Mouse (Mus musculus) left cerebral cortex, adult 18-20 months (tissue): ENCODE data around the gene Psmc6. TPM values are rescaled to one million over a fixed set of nuclear protein-coding genes. Genes with fewer than 3 reads are reported as not detected.

Experiments
- DNase-seq, 2 experiments: peaks; one replicate each; pipeline ENCODE4 v3.0.0; 2021 to 2022; ENCODE audit warnings: low spot score in 2 of 2, mixed read lengths in 1 of 2
- long read RNA-seq, 2 experiments: library from polyadenylated mRNA; stranded (forward); transcript quantifications; one replicate each; pipeline ENCODE4 v2.0.0; 2021
- total RNA-seq, 2 experiments: library from RNA; stranded (reverse); gene quantifications; 2 replicates each; pipeline ENCODE4 v1.2.3; 2021

Gene Psmc6
- total RNA-seq: 10 to 100 TPM; 89.8 to 93.3 TPM
- long read RNA-seq, experiment 1, transcript Psmc6-201 (14 exons, 2,234 nt): major isoform, 120 of 135 reads
- long read RNA-seq, experiment 1, partial matches to known transcripts: 5 of 135 reads
- long read RNA-seq, experiment 1, other reads (novel, unspliced or antisense): 10 of 135 reads
- long read RNA-seq, experiment 2, transcript Psmc6-201 (14 exons, 2,234 nt): major isoform, 80 of 92 reads
- long read RNA-seq, experiment 2, partial matches to known transcripts: 6 of 92 reads
- long read RNA-seq, experiment 2, other reads (novel, unspliced or antisense): 6 of 92 reads

GRCm38 (mm10) chr14:45329589-45330181, at the start of gene Psmc6:
Gene Psmc6 (plus strand): TSS chr14:45329788.
- peak; percentile 83 to 91 for DNase-seq

GRCm38 (mm10) chr14:45282066-45282465, 47.5 kb upstream of the Psmc6 start:
- DNase-seq: no peak

- no peak for DNase-seq
Observed at GRCm38 (mm10) chr14:45291608-45292007, 38.0 kb upstream of the Psmc6 start.

GRCm38 (mm10) chr14:45303939-45304338, 25.6 kb upstream of the Psmc6 start:
- DNase-seq: no peak

- DNase-seq: no peak
Observed at GRCm38 (mm10) chr14:45304389-45304788, 25.2 kb upstream of the Psmc6 start.

GRCm38 (mm10) chr14:45305852-45306251, 23.7 kb upstream of the Psmc6 start:
- DNase-seq: no peak

- no peak for DNase-seq
Observed at GRCm38 (mm10) chr14:45307630-45308328, 21.8 kb upstream of the Psmc6 start.

GRCm38 (mm10) chr14:45309646-45310045, 19.9 kb upstream of the Psmc6 start:
- DNase-seq: no peak

GRCm38 (mm10) chr14:45310101-45310500, 19.5 kb upstream of the Psmc6 start:
- no peak for DNase-seq

GRCm38 (mm10) chr14:45316927-45317326, 12.7 kb upstream of the Psmc6 start:
- no peak for DNase-seq

GRCm38 (mm10) chr14:45317921-45318411, 11.6 kb upstream of the Psmc6 start:
- DNase-seq: no peak

GRCm38 (mm10) chr14:45318426-45319236, 11.0 kb upstream of the Psmc6 start, which contains the start of gene Ero1l:
Gene Ero1l (minus strand): TSS chr14:45318771.
- DNase-seq: peak; percentile 75 to 89

GRCm38 (mm10) chr14:45319237-45319610, 10.4 kb upstream of the Psmc6 start:
- DNase-seq: no peak

GRCm38 (mm10) chr14:45320111-45320510, 9.5 kb upstream of the Psmc6 start:
- no peak for DNase-seq

- DNase-seq: no peak
Observed at GRCm38 (mm10) chr14:45321067-45321466, 8.5 kb upstream of the Psmc6 start.

GRCm38 (mm10) chr14:45321622-45322021, 8.0 kb upstream of the Psmc6 start:
- DNase-seq: no peak

- DNase-seq: no peak
Observed at GRCm38 (mm10) chr14:45322450-45322849, 7.1 kb upstream of the Psmc6 start.

- no peak for DNase-seq
Observed at GRCm38 (mm10) chr14:45323320-45323719, 6.3 kb upstream of the Psmc6 start.

GRCm38 (mm10) chr14:45325471-45325870, 4.1 kb upstream of the Psmc6 start:
- no peak for DNase-seq

- DNase-seq: no peak
Observed at GRCm38 (mm10) chr14:45328072-45328713, 1.4 kb upstream of the Psmc6 start.
